Mouse (Mus musculus): ENCODE measurements around the gene 1700017D01Rik. TPM values are rescaled to one million over a fixed set of nuclear protein-coding genes. Genes with fewer than 3 reads are reported as not detected.
"Not testable (repeated sequence)": the region's sequence is repeated elsewhere in the genome, so short reads cannot be mapped to it uniquely, and the experiment has no call there.

1700017D01Rik gene
- total RNA-seq (2021) = not detected

DNA sequence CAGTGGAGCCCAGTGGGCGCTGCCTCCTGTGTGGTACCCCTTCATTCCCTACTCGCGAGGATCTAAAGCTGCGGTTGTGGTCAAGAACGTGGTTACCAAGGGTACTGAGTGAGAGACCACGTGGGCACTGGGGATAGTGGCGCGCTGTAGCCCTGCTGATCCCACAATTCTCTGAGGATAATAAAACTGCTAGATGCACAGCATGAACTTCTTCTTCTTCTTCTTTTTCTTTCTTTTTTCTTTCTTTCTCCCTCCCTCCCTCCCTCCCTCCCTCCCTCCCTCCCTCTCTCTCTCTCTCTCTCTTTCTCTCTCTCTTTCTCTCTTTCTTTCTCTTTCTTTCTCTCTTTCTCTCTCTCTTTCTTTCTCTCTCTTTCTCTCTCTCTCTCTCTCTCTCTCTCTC lies at the start of gene 1700017D01Rik:
Gene 1700017D01Rik (minus strand): TSS at position 101 of the 400 bp plus-strand sequence.
- DNase-seq; intact Hi-C loops (cut with DNase I): not testable (repeated sequence)

DNA sequence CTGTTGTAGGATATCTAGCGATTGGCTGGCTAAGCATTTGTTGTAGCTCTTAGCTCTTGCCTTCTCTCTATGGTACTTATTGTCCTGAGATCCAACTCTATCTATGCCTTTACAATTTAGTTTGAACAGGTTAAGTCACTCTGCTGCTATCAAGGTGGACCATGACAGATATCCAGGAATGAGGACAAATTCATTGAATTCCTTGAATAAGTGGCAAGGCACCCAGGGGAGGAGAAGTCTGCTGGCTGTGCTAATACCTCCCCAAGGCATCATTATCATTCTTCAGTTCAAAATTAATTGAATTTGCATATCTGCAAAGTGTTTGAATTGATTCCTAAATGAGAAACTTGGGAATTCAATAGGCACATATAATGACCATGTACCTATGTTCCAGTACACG lies 46.8 kb upstream of the 1700017D01Rik start:
- intact Hi-C loops (cut with DNase I) = no loop called here
- DNase-seq = no peak

DNA sequence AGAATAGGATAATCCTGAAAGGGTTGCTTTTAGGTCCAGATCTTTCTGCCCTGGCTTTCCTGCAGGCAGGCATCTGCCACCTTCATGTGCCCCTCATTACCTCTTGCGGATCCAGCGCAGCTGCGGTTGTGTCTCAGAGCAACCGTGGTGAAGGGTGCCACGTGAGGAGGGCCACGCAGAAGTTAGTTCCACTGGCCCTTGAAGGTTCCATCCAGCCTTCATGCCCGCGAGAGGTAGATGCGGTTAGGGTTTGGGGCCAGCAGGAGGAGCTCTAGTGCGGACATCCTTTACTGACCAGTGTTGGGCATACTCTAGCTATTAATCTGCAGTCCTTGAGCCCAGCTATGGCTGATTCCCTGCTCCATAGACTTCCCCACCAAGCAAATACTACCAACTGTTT lies 34.5 kb upstream of the 1700017D01Rik start, which contains the start of gene 1700025F22Rik:
Gene 1700025F22Rik (minus strand): TSS at position 149 of the 400 bp plus-strand sequence.
- no peak for DNase-seq
- intact Hi-C loops (cut with DNase I) = no loop called here

DNA sequence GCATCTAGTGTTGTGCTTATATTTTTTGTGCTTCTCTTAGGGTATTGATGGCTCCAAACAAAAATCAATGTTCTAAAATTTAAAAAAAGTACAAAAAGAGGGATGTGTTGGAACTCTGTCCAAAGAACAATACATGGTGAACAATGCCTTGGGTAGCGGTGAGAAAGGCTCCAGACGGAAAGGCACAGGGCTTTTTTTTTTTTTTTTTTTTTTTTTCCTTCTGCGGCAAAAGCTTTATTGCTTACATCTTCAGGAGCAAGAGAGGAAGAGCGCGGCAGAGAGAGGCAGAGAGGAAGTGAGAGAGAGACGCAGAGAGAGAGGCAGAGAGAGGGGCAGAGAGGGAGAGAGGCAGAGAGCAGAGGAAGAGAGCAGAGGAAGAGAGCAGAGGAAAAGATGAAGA lies 27.2 kb upstream of the 1700017D01Rik start:
- DNase-seq; intact Hi-C loops (cut with DNase I): not testable (repeated sequence)

DNA sequence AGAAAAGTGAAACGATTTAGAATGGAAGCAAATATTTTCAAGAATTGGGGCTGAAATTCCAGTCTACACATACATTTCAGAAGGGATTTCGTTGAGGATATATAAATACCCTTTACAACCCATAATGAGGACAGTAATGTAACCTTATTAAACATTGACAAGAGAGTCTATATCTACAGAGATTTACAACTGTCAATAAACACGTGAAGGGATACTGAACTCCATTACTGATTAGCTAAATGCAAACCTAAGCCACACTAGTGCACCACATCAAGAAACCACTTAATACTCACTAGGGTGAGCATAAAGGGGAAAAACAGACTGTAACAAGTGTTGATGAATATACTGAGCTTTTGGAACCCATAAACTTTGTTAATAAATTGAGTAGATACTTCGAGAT lies 4.7 kb upstream of the 1700017D01Rik start:
- DNase-seq = no peak
- intact Hi-C loops (cut with DNase I) = no loop called here

DNA sequence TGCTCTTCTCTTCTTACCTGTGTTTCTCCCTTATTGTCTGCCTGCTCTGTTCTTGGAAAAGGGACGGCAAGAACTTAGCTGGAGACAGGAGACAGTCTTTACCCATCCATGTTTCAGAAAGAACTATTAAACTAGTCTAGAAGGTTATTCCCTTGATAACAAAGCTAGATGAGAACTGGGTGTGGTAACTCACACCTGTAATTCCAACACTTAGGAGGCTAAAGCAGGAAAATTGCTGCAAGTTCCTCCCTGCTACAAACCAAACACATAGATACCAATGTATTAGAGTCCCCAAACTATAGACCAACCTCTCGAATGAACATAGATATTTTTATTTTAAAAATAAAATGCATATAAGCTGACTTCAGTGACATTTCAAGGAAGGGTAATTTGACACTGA lies 4.2 kb upstream of the 1700017D01Rik start:
- no peak for DNase-seq
- intact Hi-C loops (cut with DNase I) = no loop called here

DNA sequence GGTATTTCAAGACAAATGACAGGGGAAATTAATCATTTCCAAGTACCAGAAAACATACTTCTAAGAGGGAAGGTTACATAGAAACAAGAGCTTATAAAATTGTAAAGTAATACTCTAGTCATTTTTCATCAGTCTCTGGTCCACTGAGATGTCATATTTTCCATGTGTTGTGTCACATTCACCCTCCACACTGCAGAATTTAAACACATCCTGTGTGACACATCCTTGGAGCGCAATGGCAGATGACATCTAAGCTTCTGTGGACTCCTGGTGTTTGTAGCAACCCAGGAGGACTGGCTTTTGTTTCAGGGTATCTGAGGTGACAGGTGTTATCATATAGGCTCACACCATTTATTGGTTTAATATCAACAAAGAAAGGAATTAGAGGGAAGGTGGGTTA lies 974 bp downstream of the 1700017D01Rik start:
- intact Hi-C loops (cut with DNase I) = no loop called here
- no peak for DNase-seq

DNA sequence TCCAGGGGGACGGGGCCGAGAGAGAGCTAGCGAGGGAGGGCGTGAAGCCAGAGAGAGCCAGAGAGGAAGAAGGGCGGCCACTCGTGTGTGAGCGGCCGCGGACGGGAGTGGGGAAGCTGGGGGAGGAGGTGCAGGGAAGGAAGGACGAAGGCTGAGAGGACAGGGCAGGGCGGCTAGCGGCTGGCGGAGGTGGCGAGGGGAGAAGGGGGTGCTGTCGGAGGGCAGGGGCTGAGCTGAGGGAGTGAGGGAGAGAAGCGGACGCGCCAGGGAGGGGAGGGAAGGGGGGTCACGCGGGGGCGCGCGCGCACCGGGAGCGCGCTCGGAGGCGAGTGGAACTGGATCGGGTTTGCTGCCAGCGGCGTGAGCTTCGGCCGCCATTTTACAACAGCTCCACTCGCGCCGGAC lies 9.7 kb downstream of the 1700017D01Rik start:
- peak; percentile 12 for DNase-seq
- intact Hi-C loops (cut with DNase I) = not testable (repeated sequence)

DNA sequence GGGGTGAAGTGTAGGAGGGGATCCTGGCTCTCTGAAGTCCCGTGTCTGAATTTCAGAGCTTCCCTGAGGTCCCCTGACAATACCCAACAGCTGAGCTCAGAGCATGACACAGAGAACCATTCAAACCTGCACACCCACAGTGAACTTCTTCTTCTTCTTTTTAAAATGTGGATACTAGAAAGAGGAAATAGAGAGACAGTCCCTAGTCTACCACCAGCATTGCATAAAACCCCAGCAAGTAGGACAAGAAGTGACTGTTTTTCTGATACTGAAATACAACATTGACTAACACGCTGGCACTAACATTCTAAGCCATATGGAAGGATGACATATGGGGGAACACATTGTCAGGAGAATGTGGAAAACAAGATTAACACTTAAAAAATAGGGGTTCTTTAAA lies 11.3 kb downstream of the 1700017D01Rik start:
- intact Hi-C loops (cut with DNase I) = no loop called here

DNA sequence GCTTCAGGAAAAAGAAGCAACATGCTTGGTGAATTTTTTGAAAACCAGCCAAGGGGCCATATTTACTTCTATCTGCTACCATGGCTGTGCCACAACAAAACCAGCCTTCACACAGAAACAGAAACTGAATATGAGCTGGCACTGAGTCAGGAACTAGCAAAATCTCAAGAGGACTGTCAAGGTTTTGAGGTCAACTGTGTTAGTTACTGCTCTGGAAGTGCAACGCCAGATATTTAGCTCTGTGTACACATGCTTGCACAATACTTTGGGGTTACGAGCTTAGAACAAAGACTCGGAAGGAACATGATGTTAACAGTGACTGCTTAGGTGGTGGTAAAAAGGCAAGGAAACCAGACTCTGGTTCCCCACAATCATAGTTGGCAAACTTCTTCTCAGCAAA lies 22.9 kb downstream of the 1700017D01Rik start:
- no peak for DNase-seq
- intact Hi-C loops (cut with DNase I) = no loop called here

More for the DNA sequence above, 11.3 kb downstream of the 1700017D01Rik start:
- DNase-seq = no peak

DNA sequence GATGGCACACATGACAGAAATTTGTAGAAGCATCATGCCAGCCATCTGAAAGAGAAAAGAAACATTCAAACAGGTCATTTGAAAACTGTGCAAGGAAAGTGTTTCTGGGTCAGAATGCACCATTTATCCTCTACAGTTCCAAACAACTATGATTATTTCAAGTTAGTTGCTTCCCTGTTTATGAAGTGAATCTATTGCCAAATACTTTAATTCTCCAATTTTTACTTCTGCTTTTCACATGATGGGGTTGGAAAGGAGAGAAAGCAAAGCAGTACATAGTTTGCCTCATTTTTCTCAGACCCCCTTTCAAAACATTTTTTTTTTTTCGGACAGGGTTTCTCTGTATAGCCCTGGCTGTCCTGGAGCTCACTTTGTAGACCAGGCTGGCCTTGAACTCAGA lies 28.8 kb downstream of the 1700017D01Rik start:
- intact Hi-C loops (cut with DNase I) = no loop called here
- DNase-seq = no peak

DNA sequence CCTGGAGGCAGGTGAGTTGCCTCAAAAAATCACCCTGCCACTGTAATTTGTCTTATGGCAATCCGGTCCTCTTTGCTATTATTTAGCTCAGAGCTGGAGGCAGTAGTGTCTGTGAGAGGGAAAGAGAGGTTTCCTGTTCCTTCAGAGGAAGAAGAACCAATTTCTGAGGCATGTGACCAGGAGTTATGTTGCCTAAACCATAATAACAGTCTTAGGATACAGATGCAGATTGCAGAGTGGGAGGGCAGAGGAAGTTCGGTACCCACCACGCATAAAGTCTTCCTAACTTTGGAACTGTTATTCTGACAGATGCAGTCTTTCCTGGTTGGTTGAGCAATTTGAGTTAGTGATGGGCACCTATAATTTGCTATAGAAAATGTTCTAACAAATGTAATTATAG lies 32.3 kb downstream of the 1700017D01Rik start:
- intact Hi-C loops (cut with DNase I) = no loop called here

DNA sequence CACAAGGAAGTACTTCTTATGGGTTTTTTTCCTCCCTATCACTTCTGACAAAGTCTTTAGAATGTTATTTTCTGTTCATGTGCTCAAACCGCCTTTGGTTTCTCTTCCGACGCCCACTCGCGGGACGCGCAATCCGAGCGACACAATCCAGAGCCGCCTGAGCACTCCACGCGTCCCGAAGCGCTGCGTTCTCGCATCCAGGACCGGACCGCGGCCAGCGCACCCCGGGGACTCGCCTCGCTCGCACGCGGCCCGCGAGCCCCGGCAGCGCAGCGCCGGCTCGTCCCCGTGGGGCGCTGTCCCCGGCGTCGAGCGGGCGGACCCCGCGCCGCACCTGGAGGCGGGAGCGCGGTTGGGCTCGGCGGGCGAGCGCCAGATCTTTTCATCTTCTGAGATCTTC lies 38.5 kb downstream of the 1700017D01Rik start:
- intact Hi-C loops (cut with DNase I); DNase-seq: not testable (repeated sequence)

More for the DNA sequence above, 32.3 kb downstream of the 1700017D01Rik start:
- DNase-seq = no peak

DNA sequence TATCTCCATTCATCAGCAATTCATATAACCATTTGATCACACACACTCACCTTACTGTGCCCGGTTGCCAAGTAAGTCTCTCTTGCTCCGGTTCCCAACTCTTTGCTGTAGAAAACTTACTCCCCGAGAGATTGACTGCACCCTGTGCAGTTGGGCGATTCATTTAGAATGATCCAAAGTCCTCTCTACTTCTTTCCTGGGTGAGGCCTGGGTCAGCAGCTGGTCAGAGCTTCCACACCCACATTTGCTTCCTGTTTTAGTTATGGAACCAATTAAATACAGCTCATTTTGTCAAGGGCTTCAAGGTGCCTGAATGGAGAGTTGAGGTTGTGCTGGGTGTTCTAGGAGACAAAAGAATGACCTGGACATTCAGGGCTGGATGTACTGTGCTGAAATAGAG lies 49.7 kb downstream of the 1700017D01Rik start, which contains the start of gene Ms4a8a:
Gene Ms4a8a (minus strand): TSS at position 169 of the 400 bp plus-strand sequence.
- intact Hi-C loops (cut with DNase I) = no loop called here
- no peak for DNase-seq

DNA sequence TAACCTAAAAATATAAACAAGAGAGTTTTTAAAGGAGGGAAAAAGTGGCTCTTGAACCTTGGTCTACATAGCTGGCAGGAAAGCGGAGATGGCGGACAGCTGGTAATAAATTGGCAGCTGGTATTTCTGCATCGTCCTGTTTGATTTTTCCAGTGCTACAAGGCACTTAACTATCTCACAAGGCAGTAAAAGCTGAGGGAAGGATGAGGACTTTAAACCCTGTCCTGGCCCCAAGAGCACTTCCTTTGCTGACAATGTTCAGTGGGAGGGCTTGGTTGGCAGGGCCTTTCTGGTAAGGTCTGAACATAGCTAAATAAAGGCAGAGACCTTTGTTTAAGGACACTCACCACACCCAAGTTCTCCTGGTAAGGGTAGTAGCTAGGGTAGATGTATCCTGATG lies 60.3 kb downstream of the 1700017D01Rik start:
- intact Hi-C loops (cut with DNase I) = no loop called here
- no peak for DNase-seq

DNA sequence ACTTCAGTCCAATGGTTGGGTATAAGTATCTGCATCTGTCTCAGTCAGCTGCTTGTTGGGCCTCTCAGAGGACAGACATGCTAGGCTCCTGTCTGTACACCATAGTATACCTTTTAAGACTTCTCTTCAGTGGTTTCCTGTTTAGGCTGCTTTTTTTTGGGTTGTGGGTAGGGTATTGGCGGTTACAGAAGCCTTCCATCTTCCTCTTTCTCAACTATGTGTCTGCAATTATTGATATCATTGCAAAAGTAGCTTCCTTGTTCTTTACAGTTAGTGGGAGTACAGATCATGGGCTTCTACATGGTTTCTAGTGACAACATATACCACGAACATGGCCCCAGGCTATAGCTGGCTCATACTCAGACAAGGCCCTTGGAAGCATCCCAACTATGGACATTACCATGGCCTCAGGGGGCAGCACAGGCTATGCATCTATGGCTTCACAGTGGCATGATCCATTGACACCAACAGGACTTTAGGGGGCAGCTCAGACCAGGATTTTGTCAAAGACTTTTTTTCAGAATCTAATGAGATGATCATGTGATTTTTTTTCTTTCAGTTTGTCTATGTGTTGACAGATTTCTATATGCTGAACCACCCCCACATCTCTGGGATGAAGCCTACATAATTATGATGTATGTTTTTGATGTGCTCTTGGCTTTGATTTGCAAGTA lies 65.3 kb downstream of the 1700017D01Rik start:
- intact Hi-C loops (cut with DNase I) = no loop called here
- DNase-seq = no peak

DNA sequence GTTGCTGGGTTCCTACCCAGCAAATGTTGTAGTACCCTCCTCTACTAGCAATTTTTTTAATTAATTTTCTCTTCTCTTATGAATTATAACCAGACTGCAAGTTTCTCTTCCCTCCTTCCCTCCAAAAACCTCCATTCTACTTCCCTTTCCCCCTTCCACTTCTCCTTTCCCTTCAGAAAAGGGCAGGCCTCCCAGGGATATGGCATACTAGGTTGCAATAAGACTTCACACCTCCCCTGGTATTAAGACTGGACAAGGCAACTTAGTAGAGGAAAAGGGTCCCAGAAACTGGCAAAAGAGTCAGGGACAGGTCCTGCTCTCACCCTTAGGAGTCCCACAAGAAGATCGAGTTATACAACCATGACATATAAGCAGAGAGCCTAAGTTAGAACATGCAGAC lies 69.8 kb downstream of the 1700017D01Rik start:
- no peak for DNase-seq
- intact Hi-C loops (cut with DNase I) = no loop called here

DNA sequence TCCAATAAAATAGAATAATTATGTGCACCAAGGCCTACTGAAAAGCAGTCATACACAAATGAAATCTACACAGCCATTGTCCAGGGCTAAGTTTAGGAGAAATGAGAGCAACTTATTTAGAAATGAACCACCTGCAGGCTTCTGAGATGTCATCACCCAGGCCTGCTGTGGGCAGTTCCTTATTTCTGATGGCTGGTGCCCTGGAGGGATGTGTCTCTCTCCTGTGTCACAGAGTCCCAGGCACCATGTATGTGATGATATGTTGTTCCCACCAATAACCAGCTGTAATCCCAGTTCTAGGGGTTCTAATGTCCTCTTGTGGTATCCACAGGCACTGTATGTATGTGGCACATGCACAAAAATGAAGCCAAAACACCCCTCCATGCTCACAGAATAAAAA lies 70.7 kb downstream of the 1700017D01Rik start:
- no peak for DNase-seq
- intact Hi-C loops (cut with DNase I) = no loop called here

DNA sequence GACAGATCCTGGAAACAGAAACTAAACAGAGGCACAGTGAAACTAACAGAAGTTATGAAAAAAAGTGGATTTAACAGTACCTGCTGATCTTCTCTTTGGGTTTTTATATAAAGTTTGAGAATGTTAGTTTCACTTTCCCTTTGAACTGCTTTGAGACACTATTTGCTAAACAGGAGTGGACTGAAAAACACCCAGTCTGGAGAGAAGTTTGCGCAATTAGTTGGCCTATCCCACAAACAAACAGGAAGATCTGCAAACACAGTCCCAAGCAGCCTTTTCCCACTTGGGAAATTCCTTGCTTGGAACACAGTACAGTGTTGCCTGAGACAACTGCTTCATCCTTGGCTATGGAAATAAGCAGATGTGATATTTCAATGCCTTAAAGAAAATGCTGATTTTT lies 75.0 kb downstream of the 1700017D01Rik start:
- intact Hi-C loops (cut with DNase I); DNase-seq: not testable (repeated sequence)

DNA sequence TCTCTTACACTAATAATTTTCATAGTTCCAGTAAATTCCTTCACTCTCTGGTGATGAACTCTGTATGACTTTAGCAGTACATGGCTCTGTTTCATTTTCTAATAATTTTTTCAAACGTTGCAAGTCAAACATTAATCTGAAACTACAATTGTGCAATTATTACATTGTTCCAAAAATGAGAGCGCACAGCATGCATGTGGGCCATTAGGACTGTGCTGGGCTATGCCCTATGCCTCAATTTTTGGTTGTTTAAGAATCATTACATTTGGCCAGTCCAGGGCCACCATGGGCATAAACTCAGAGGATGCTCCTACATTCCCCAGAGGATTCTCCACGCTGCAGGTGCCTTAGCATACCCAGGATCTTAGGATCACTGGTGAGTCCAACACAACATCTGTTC lies 77.4 kb downstream of the 1700017D01Rik start:
- intact Hi-C loops (cut with DNase I) = no loop called here
- no peak for DNase-seq

DNA sequence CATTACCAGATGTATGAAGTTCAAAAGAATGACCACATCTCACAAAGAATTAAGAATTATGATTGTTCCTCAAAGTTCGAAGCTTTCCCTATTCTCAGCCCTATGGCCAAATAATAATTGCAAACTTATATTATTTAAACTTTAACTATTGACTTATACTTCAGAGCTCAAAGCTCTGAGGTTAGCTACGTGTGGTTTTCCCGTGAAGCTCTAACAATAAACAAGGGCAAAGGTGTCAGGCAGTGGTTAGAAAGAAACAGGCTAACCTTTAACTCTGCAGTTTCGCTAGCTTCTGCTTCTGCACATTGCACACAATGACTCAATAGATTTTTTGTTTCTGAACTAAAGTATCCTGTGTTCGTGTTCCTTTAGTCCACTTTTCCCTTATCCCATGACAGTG lies 77.8 kb downstream of the 1700017D01Rik start:
- intact Hi-C loops (cut with DNase I) = no loop called here
- DNase-seq = no peak

DNA sequence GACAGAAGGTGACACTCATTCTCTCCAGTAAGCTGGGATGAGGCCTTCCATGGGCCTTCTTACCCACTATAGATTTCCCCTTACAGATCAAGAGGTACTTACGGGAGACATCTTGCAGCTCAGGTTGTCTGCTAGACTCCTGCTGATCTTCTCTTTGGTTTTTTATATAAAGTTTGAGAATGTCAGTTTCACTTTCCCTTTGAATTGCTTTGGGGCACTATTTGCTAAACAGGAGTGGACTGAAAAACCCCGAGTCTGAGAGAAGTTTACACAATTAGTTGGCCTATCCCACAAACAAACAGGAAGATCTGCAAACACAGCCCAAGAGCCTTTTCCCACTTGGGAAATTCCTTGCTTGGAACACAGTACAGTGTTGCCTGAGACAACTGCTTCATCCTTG lies 80.4 kb downstream of the 1700017D01Rik start:
- DNase-seq = no peak
- intact Hi-C loops (cut with DNase I) = no loop called here

DNA sequence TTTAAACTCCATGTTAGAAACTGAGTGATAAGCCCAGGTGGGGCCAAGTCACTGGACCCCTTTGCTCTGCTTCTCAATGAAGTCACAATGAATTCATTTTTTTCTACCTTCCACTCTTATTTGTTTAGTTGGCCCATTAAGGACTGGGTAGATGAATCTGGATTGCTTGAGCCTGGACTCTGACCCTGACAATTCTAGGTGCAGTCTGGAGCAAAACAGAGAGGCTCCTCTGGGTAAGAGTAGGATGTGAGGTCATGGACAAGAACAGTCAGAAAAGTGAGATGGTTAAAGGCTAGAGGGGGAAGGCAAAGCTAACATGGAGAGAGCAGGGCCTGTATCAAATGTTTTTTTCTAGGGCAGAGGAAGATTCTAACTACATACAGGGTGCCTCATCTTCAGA lies 81.2 kb downstream of the 1700017D01Rik start:
- intact Hi-C loops (cut with DNase I) = no loop called here
- DNase-seq = no peak

Data from left cerebral cortex, postnatal 4 days (tissue).